Mouse (Mus musculus) forebrain, embryonic 15.5 days (tissue): ENCODE results near the gene Gpalpp1. TPM values are rescaled to one million over a fixed set of nuclear protein-coding genes. Genes with fewer than 3 reads are reported as not detected.

Experiments
- ATAC-seq: fragments of 200-750 bp; cut with Nextera tagmentation; replicated peaks from 2 replicates; pipeline ENCODE4 v1.8.0; 2017; ENCODE audit warnings: mild to moderate bottlenecking, moderate TSS enrichment, moderate library complexity
- H3K27ac ChIP-seq: fragments of 300-500 bp; sonication (generic); replicated peaks from 2 replicates; pipeline ENCODE4 v1.5.1; 2015; ENCODE audit warnings: mild to moderate bottlenecking, inconsistent platforms
- H3K27me3 ChIP-seq: fragments of 300-500 bp; sonication (generic); 2 replicates; pipeline ENCODE4 v1.6.1; 2015; ENCODE audit warnings: inconsistent platforms
- H3K36me3 ChIP-seq: fragments of 300-500 bp; sonication (generic); 2 replicates; pipeline ENCODE4 v1.6.1; 2015; ENCODE audit warnings: mild to moderate bottlenecking, inconsistent platforms
- H3K4me1 ChIP-seq: fragments of 300-500 bp; sonication (generic); 2 replicates; pipeline ENCODE4 v1.6.1; 2015; ENCODE audit warnings: inconsistent platforms
- H3K4me2 ChIP-seq: fragments of 300-500 bp; sonication (generic); replicated peaks from 2 replicates; pipeline ENCODE4 v1.6.1; 2015; ENCODE audit warnings: mild to moderate bottlenecking, inconsistent platforms
- H3K4me3 ChIP-seq: fragments of 300-500 bp; sonication (generic); 2 replicates; pipeline ENCODE4 v1.5.1; 2015; ENCODE audit warnings: mild to moderate bottlenecking, inconsistent platforms
- H3K9ac ChIP-seq: fragments of 300-500 bp; sonication (generic); replicated peaks from 2 replicates; pipeline ENCODE4 v1.6.1; 2015; ENCODE audit warnings: mild to moderate bottlenecking, inconsistent platforms
- H3K9me3 ChIP-seq: fragments of 300-500 bp; sonication (generic); 2 replicates; pipeline ENCODE4 v1.6.1; 2016; ENCODE audit warnings: inconsistent platforms
- WGBS: fragments of 180-500 bp; shearing (Covaris S2); methylation state at CpG from one replicate; pipeline ENCODE4 v1.1.7; 2015; ENCODE audit warnings: mixed read lengths; 5-methylcytosine and 5-hydroxymethylcytosine counted together
- polyA plus RNA-seq: library from polyadenylated mRNA; unstranded; fragments of >200 nt; fragmentation: Nextera tagmentation; extraction: Ambion mirVana; gene quantifications from 2 replicates; pipeline ENCODE4 v1.2.1, GENCODE M21; 2015

Gene Gpalpp1
- polyA plus RNA-seq, 1 experiment from 2014 or later = 13.6 TPM

DNA sequence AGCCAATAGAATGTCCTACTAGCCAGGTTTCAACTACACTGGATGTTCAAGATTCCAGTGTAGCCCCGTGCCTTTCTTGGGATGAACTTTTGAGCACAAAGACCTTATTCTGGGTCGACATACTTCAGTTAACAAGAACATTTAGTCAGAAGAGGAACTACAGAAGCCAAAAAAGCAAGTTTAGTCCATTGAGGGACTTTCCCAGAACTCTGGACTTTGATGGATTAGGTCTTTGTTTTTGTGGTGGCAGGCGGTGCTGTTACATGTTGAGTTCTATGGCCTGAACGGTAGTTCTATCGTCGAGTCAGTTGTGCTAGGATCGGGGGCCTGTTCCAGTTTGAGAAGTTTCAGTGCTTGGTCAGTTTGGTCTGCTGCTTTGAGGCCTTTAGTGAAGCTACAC is 58.6 kb downstream of the Gpalpp1 start:
- Histone ChIP-seq H3K27ac (no peak overlapping the region), H3K9me3 (no peaks in the 10 kb centered on the region), H3K4me2 (no peak overlapping the region), H3K27me3 (no peaks in the 10 kb centered on the region), H3K36me3 (no peaks in the 10 kb centered on the region), H3K4me3 (no peak overlapping the region), H3K4me1 (peaks cover 13% of the 10 kb centered on the region), H3K9ac (no peak overlapping the region)
- ATAC-seq = no peak
- 89% methylated on average over 7 of the region's 7 CpGs for WGBS

DNA sequence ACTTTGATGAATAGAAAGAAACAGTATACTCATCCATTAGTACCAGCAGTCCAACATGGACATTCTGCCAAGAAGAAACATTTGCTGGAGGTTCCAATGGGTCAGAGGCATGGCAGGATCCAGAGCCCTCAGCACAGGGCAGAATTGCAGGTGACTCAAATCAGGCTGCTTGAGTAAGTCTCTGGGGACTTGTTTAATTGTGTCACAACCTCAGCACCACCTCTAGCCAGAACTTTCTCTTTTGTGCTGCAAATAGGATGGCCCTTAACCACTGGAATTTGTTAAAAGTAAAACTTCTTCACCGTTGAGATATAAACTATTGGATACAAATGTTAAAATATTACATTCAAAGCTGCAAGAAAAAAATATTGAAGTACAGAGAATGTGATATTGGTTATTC is 64.8 kb downstream of the Gpalpp1 start:
- Histone ChIP-seq H3K4me3 (no peak overlapping the region), H3K36me3 (no peaks in the 10 kb centered on the region), H3K27ac (no peak overlapping the region), H3K4me2 (no peak overlapping the region), H3K4me1 (0 out of 2 replicates have a peak, but pooled peaks cover 3% of the 10 kb centered on the region), H3K9ac (no peak overlapping the region), H3K27me3 (no peaks in the 10 kb centered on the region), H3K9me3 (no peaks in the 10 kb centered on the region)
- 63% methylated on average over 1 of the region's 1 CpGs for WGBS
- ATAC-seq = no peak

DNA sequence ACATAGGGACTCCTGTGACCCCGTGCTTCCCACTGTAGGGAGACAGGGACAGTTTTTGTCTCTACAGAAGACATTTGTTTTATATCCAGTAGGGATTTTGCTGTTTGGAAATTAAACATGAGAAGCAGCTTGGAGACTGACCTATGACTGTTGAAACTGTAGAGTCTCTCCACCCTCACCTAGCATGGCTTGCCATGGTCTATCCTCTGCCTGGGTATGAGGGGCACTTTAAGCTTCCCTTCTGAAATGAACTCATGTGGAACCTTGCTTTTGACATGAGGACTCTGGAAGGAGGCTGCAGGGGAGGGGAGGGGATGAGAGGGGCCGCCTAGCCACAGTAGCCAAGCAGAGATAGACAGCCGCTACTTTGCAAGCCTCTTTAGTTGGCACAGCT is 66.4 kb downstream of the Gpalpp1 start:
- H3K4me1 ChIP-seq = 0 out of 2 replicates have a peak, but pooled peaks cover 3% of the 10 kb centered on the region
- no peaks in the 10 kb centered on the region for H3K36me3 ChIP-seq
- no peak for ATAC-seq
- H3K27me3 ChIP-seq = no peaks in the 10 kb centered on the region
- H3K4me3 ChIP-seq = no peak overlapping the region
- H3K9ac ChIP-seq = no peak overlapping the region
- no peak overlapping the region for H3K4me2 ChIP-seq
- H3K9me3 ChIP-seq = no peaks in the 10 kb centered on the region
- WGBS = 50% methylated on average over 3 of the region's 3 CpGs
- H3K27ac ChIP-seq = no peak overlapping the region

DNA sequence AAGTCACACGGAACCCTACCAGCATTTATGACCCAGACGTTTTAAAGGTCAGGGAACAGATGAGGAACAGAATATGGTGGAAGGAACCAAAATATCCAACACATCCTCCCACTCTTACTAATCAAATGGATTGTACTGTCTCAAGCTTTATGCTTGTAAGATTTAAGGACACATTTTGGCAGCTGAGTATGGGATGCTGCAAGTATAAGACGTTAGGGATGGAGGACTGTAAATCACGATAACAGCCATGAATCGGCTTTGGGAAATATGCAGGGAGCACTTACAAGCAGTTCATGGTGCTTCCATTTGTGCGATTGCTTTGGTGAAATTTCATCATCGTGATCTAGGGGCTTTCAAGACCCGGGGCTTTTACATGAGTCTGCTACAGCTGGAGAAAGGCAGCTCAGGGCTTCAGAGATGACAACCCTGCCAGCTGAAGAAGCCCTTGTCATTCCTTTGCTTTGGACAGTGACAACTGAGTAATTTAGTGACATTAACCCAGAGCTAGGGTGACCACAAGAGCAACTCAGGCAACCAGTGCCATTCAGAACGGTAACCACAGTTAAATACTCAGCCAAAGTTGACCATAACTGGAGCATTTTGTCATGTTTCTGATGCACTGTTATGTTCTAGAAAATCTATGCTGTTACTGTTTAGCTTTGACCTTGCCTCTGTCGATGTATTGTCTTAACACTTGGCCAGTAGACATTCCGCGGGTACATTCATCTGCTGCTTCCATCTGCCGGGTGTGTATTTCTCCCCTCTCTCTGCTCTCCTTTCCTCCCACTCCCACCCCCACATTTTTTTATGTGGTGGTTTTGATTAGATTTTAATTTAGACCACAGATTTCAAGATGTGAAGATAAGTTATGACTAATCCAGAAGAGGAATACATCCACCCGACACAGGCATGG is 67.1 kb downstream of the Gpalpp1 start:
- Histone ChIP-seq H3K27me3 (no peaks in the 10 kb centered on the region), H3K27ac (no peak overlapping the region), H3K4me2 (no peak overlapping the region), H3K36me3 (no peaks in the 10 kb centered on the region), H3K4me1 (0 out of 2 replicates have a peak, but pooled peaks cover 3% of the 10 kb centered on the region), H3K4me3 (no peak overlapping the region), H3K9ac (no peak overlapping the region), H3K9me3 (no peaks in the 10 kb centered on the region)
- no peak for ATAC-seq
- 87% methylated on average over 14 of the region's 14 CpGs for WGBS

Other genes starting within 250 kb of the Gpalpp1 start
- 8.2 and 8.6 TPM in 2 replicates for gene Kctd4, start 155.8 kb downstream of the Gpalpp1 start, polyA plus RNA-seq
- gene Gtf2f2, start 99.9 kb downstream of the Gpalpp1 start, polyA plus RNA-seq = 47.4 and 51.7 TPM in 2 replicates
- 15.2 and 16.5 TPM in 2 replicates for gene Nufip1, start 131 bp upstream of the Gpalpp1 start, polyA plus RNA-seq